Mouse (Mus musculus): ENCODE measurements around the gene Pdia5. TPM values are rescaled to one million over a fixed set of nuclear protein-coding genes. Genes with fewer than 3 reads are reported as not detected.

Gene Pdia5
- polyA plus RNA-seq, 1 experiment from 2014 or later = 42.6 TPM

DNA sequence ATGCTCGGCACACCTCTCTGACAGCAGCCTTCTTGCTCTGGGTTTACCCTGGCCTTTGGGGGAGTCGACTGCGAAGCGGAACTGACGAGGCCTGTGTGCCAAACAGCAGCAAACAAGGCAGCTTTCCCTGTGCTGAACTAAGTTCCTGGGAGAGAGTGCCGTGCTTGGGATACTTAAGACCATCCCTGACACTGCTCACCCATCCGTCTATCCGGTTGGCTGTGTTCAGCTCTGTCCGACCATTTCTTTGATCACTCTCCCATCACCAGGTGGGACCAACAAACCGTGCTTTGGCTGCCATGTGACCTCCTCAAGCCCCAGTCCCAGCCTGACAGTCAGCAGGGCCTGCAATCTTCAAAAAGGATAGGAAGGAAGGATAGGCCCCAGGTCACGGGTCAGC, 32.4 kb downstream of the Pdia5 start:
- WGBS = 86% methylated on average over 11 of the region's 11 CpGs
- peaks cover 65% of the 10 kb centered on the region for H3K36me3 ChIP-seq

GRCm38 (mm10) chr16:35457488-35457887, 33.2 kb downstream of the Pdia5 start:
- Histone ChIP-seq H3K36me3 (peaks cover 64% of the 10 kb centered on the region), H3K9me3 (no peaks in the 10 kb centered on the region), H3K4me3 (no peak overlapping the region), H3K27me3 (no peaks in the 10 kb centered on the region), H3K9ac (no peak overlapping the region), H3K4me1 (no peaks in the 10 kb centered on the region), H3K27ac (no peak overlapping the region), H3K4me2 (replicated peaks) (no peak overlapping the region)
- 57% methylated on average over 8 of the region's 8 CpGs for WGBS
- ATAC-seq (ENCODE audit: low FRiP score, low read depth) = no peak

More for the DNA sequence above, 32.4 kb downstream of the Pdia5 start:
- H3K4me3 ChIP-seq = no peak overlapping the region
- no peak overlapping the region for H3K27ac ChIP-seq
- no peaks in the 10 kb centered on the region for H3K27me3 ChIP-seq
- no peak overlapping the region for H3K9ac ChIP-seq
- no peaks in the 10 kb centered on the region for H3K4me1 ChIP-seq
- no peak overlapping the region for H3K4me2 ChIP-seq (replicated peaks)
- no peaks in the 10 kb centered on the region for H3K9me3 ChIP-seq
- no peak for ATAC-seq (ENCODE audit: low FRiP score, low read depth)

DNA sequence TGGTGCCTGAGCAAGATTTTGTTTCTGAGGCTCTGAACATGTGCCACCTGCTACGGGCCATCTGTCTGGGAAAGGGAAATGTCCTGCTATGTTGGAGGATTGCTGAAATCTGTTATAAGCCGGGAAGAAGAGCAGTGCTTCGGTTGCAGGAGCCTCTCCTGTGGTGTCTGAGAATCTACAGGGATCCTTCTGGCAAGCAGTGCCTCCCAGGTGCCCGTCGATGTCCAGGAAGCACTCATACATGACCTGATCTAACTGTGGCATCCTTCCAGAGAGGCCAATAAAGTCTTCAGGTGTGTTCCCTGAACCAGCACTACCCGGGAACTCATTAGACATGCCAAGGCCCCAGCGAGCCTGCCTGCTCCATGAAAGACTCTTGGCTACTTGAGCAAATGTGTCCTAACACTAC, 33.7 kb downstream of the Pdia5 start:
- WGBS = 85% methylated on average over 7 of the region's 7 CpGs
- Histone ChIP-seq H3K9ac (no peak overlapping the region), H3K27ac (no peak overlapping the region), H3K4me1 (no peaks in the 10 kb centered on the region), H3K4me2 (replicated peaks) (no peak overlapping the region), H3K4me3 (no peak overlapping the region), H3K27me3 (no peaks in the 10 kb centered on the region), H3K36me3 (peaks cover 60% of the 10 kb centered on the region), H3K9me3 (no peaks in the 10 kb centered on the region)
- ATAC-seq (ENCODE audit: low FRiP score, low read depth) = no peak

GRCm38 (mm10) chr16:35456305-35456704, 34.4 kb downstream of the Pdia5 start:
- no peak overlapping the region for H3K27ac ChIP-seq
- WGBS = 90% methylated on average over 9 of the region's 9 CpGs
- H3K4me2 ChIP-seq (replicated peaks) = no peak overlapping the region
- H3K4me1 ChIP-seq = no peaks in the 10 kb centered on the region
- no peak overlapping the region for H3K4me3 ChIP-seq
- ATAC-seq (ENCODE audit: low FRiP score, low read depth) = no peak
- H3K9ac ChIP-seq = no peak overlapping the region
- no peaks in the 10 kb centered on the region for H3K27me3 ChIP-seq
- H3K36me3 ChIP-seq = peaks cover 54% of the 10 kb centered on the region
- no peaks in the 10 kb centered on the region for H3K9me3 ChIP-seq

GRCm38 (mm10) chr16:35455822-35456221, 34.9 kb downstream of the Pdia5 start:
- 95% methylated on average over 10 of the region's 10 CpGs for WGBS
- ATAC-seq (ENCODE audit: low FRiP score, low read depth) = no peak

GRCm38 (mm10) chr16:35450018-35450630, 40.5 kb downstream of the Pdia5 start:
- Histone ChIP-seq H3K9me3 (no peaks in the 10 kb centered on the region), H3K36me3 (peaks cover 41% of the 10 kb centered on the region), H3K9ac (no peak overlapping the region), H3K27ac (no peak overlapping the region), H3K4me3 (no peak overlapping the region), H3K4me2 (replicated peaks) (no peak overlapping the region), H3K27me3 (no peaks in the 10 kb centered on the region), H3K4me1 (no peaks in the 10 kb centered on the region)
- 94% methylated on average over 16 of the region's 16 CpGs for WGBS
- ATAC-seq (ENCODE audit: low FRiP score, low read depth) = no peak

More at GRCm38 (mm10) chr16:35455822-35456221, 34.9 kb downstream of the Pdia5 start:
- Histone ChIP-seq H3K9me3 (no peaks in the 10 kb centered on the region), H3K36me3 (peaks cover 50% of the 10 kb centered on the region), H3K9ac (no peak overlapping the region), H3K4me1 (no peaks in the 10 kb centered on the region), H3K4me3 (no peak overlapping the region), H3K4me2 (replicated peaks) (no peak overlapping the region), H3K27ac (no peak overlapping the region), H3K27me3 (no peaks in the 10 kb centered on the region)

- Histone ChIP-seq H3K9ac (no peak overlapping the region), H3K4me1 (no peaks in the 10 kb centered on the region), H3K9me3 (no peaks in the 10 kb centered on the region), H3K27ac (no peak overlapping the region), H3K36me3 (peaks cover 28% of the 10 kb centered on the region), H3K4me2 (replicated peaks) (no peak overlapping the region), H3K27me3 (no peaks in the 10 kb centered on the region), H3K4me3 (no peak overlapping the region)
- 89% methylated on average over 4 of the region's 4 CpGs for WGBS
- no peak for ATAC-seq (ENCODE audit: low FRiP score, low read depth)
These were observed 48.7 kb downstream of the Pdia5 start for GRCm38 (mm10) chr16:35442026-35442415.

GRCm38 (mm10) chr16:35441346-35442025, 49.2 kb downstream of the Pdia5 start:
- no peak overlapping the region for H3K4me2 ChIP-seq (replicated peaks)
- H3K27me3 ChIP-seq = no peaks in the 10 kb centered on the region
- H3K9me3 ChIP-seq = no peaks in the 10 kb centered on the region
- peaks cover 33% of the 10 kb centered on the region for H3K36me3 ChIP-seq
- H3K4me3 ChIP-seq = no peak overlapping the region
- no peak for ATAC-seq (ENCODE audit: low FRiP score, low read depth)
- no peak overlapping the region for H3K27ac ChIP-seq
- no peaks in the 10 kb centered on the region for H3K4me1 ChIP-seq
- no peak overlapping the region for H3K9ac ChIP-seq
- 89% methylated on average over 9 of the region's 9 CpGs for WGBS

GRCm38 (mm10) chr16:35439046-35439445, 51.6 kb downstream of the Pdia5 start:
- Histone ChIP-seq H3K4me1 (no peaks in the 10 kb centered on the region), H3K27me3 (no peaks in the 10 kb centered on the region), H3K9me3 (no peaks in the 10 kb centered on the region), H3K36me3 (peaks cover 51% of the 10 kb centered on the region), H3K4me3 (no peak overlapping the region), H3K27ac (no peak overlapping the region), H3K4me2 (replicated peaks) (no peak overlapping the region), H3K9ac (no peak overlapping the region)
- ATAC-seq (ENCODE audit: low FRiP score, low read depth) = no peak
- 91% methylated on average over 1 of the region's 1 CpGs for WGBS

GRCm38 (mm10) chr16:35431608-35432007, 59.1 kb downstream of the Pdia5 start:
- 83% methylated on average over 4 of the region's 4 CpGs for WGBS
- Histone ChIP-seq H3K9ac (no peak overlapping the region), H3K4me3 (no peak overlapping the region), H3K27ac (no peak overlapping the region), H3K9me3 (no peaks in the 10 kb centered on the region), H3K4me2 (replicated peaks) (no peak overlapping the region), H3K27me3 (no peaks in the 10 kb centered on the region), H3K36me3 (peaks cover 42% of the 10 kb centered on the region), H3K4me1 (no peaks in the 10 kb centered on the region)
- no peak for ATAC-seq (ENCODE audit: low FRiP score, low read depth)

DNA sequence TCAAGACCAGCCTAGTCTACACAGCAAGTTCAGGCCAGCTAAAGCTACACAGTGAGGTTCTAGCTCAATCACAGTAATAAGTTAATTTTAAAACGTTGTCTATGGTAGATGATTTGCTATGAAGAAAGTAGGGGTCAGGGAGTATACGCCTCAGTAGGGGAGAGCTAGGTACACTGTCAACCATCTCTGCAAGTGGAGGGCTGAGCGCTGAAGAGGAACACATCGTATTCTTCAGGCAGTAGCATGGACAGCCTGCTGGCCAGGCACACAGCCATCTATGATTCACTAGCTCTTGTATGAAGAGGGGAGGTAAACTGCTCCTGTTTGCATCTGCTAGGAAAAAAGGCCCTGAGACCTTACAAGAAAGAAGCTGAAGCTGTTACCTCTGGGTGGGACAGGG, 65.7 kb downstream of the Pdia5 start:
- no peak overlapping the region for H3K9ac ChIP-seq
- H3K9me3 ChIP-seq = no peaks in the 10 kb centered on the region
- no peak for ATAC-seq (ENCODE audit: low FRiP score, low read depth)
- peaks cover 32% of the 10 kb centered on the region for H3K36me3 ChIP-seq
- no peak overlapping the region for H3K27ac ChIP-seq
- no peaks in the 10 kb centered on the region for H3K4me1 ChIP-seq
- no peaks in the 10 kb centered on the region for H3K27me3 ChIP-seq
- no peak overlapping the region for H3K4me3 ChIP-seq
- no peak overlapping the region for H3K4me2 ChIP-seq (replicated peaks)
- 88% methylated on average over 4 of the region's 4 CpGs for WGBS

DNA sequence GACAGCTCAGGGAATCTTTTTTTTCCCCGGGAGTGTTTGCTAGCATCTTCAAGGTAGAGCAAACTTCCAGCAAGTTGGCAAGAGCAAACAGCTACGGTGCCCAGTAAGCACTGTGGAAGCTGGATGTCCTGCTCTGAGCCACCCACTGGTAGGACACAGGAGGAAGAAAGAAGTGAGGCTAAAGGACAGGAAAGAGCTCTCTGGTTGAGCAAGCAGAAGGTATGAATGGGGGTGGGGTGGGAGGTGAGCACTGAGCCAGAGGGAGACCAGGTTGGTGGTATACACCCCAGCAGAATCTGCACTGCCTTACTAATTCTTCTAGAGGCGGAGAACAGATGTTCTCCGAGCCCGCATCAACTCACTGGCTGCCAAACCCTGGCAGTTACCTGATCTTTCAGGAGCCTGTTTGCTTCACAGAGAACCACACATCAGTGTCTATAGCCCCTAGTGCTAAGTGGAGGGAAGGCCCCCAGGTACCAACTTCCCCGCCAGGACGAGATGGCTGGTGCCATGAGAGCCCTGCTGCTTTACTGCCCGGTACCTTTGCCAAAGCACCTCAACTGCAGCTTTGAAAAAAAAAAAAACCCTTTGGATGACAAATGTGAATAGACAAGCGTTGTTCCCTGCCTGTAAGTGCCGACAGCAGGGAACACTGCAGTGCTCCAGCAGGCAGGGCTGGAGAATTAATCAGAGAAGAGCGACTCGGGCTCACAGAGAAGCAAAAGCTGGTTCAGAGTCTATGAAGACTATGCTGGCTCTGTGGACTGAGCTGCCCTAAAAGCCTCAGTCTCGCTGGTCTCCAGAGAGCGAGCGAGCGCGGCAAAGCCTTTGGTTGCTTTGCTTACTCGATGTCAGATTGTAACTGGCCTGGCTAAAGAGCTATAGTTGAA, 67.2 kb downstream of the Pdia5 start:
- Histone ChIP-seq H3K9me3 (no peaks in the 10 kb centered on the region), H3K27me3 (no peaks in the 10 kb centered on the region), H3K4me1 (no peaks in the 10 kb centered on the region), H3K4me3 (no peak overlapping the region), H3K4me2 (replicated peaks) (no peak overlapping the region), H3K36me3 (peaks cover 21% of the 10 kb centered on the region), H3K27ac (peak overlapping the region; percentile 6; the same call in 1 of the 2 replicates), H3K9ac (no peak overlapping the region)
- no peak for ATAC-seq (ENCODE audit: low FRiP score, low read depth)
- WGBS = 61% methylated on average over 18 of the region's 18 CpGs
